Mouse (Mus musculus) urinary bladder, postnatal 14 days (tissue): ENCODE data around the gene Wtap.
"Not testable (repeated sequence)": the region's sequence is repeated elsewhere in the genome, so short reads cannot be mapped to it uniquely, and the experiment has no call there.

ENCODE experiments used
- DNase-seq: peaks from one replicate; pipeline ENCODE4 v3.0.0; 2021; ENCODE audit warnings: low spot score

Wtap gene

DNA sequence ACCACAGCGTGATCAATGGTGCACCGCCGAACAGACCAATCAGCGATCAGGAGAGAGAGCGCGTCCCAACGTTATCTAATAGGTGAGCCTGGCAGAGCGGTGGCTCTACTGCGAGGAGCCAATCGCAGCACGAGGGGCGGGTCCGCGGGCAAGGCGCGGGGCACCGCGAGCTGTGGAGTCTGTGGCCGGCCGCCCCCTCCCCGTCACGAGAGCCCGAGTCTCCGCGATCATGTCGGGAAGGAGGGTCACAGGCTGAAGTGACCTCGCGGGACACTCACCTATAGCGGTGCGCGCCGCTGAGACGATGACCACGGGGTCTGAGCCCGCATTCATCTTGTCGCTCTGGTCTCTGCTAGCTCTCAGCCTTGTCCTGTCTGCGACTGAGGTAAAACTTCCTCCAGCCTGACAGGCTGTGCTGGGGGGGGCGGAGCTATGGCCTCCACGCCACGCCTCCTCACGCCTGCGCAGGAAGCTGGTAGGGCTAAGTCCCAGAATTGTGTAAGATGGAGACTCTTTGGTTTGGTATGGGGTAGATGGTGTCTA, 33.6 kb downstream of the Wtap start, which contains the start of gene Acat2:
Gene Acat2, minus strand, starts transcription at position 417 of the 543 bp plus-strand sequence.
- peak; percentile 93 for DNase-seq

DNA sequence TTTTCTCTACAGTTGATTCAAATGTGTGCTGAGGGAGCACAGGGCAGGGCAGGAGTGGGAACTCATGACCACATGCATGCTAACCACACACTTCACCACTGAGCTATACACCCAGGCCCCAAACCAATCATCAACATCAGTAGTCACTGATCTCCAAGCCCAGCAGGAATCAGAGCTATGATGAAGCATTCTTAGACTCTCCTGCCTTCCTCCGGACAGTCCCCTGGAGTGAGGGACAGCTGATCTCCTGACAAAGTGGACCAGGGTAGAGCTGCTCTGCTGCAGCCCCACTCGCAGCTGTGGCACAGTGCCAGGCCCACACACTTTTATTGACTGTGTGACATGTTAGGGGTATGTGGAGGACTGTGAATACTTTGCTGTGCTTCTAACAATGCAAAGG, 34.6 kb downstream of the Wtap start:
- not testable (repeated sequence) for DNase-seq

DNA sequence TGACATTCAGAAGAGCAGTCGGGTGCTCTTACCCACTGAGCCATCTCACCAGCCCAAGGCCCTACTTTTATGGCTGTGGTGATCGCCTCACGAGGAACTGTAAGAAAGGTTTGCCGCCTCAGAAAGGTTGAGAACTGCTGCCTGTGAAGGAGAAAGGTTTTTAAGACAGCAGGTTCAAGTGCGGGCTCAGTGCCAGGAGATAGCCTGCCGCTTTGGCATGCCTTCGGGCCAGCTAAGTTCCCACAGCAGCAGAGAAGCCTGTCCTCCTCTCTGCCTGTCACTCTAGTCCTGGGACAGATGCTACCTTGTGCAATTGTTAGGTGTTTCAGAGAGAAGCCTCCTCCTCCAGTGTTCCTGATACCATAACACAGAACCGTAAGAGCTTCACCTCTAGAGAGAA, 37.3 kb downstream of the Wtap start:
- no peak for DNase-seq

DNA sequence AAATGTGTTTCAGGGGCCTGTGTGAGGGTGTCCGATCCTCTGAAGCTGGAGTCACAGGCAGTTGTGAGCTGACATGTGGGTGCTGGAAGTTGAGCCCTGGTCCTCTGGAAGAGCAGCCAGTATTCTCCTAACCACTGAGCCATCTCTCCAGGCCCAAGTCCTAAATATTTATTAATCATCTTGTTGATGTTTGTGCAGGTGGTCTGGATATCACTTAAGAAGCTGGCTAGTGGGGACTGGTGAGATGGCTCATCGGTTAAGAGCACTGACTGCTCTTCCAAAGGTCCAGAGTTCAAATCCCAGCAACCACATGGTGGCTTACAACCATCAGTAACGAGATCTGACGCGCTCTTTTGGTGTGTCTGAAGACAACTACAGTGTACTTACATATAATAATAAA, 44.3 kb downstream of the Wtap start:
- no peak for DNase-seq

DNA sequence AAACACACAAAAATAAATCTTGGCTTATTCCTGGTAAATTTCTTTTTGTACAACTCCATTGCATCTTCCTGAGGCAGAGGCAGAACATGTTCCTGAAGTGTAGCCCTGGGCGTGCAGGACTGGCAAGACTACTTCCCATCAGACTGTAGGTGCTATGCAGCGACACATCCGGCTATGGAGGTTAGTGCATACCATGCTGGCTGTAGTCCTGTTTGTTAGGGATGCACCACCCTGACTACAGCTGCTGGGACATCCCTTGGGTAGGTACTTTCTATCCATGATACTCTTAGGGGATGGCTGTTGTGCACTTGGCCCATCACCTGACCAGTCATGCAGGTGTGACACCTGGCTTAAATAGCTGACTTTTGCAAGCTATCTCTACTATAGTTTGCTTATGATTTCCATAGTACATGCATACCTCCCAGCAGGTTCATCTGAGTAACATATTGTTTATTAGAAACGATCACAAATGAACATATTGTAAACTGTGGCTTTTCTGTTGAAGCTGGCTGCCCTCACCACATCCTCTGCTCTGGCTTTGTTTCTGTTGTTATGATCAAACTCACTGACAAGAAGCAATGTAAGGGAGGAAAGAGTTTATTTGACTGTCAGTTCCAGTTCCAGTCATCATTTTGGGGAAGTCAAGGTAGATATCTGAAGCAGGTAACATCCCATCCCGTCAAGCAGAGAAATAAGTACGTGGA, 51.4 kb downstream of the Wtap start:
- DNase-seq, result no peak

DNA sequence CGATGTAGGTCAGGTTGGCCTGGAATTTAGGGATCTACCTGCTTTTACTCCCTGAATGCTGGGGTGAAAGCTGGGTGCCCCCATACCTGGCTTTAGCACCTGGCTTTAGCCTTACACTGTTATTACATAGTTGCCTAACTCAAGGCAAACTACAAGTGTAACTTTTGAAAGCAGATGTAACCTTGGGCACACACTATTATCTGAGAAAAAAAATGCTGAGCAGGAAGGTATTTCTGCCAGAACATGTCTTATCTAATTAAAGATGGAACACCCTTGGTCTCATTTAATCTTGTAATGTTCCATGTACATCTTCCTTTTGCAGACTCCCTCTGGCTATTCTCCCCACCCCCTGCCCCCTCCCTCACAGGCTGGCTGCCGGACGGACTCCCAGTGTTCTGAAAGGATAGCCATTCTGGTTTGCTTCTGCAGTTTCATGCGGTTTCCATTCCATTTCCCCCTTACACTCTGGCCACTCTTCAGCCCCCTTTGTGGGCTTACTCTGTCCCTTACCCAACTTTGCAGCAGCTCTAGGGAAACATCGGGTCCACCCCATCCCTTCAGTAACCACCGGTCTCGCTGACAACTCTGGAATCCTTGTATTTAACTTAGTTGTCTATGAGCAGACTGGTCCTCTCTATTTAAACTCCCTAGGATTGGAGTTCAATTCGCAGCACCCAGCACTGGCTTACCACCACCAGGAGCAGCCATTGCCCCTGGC, 52.3 kb downstream of the Wtap start:
- DNase-seq, result no peak

DNA sequence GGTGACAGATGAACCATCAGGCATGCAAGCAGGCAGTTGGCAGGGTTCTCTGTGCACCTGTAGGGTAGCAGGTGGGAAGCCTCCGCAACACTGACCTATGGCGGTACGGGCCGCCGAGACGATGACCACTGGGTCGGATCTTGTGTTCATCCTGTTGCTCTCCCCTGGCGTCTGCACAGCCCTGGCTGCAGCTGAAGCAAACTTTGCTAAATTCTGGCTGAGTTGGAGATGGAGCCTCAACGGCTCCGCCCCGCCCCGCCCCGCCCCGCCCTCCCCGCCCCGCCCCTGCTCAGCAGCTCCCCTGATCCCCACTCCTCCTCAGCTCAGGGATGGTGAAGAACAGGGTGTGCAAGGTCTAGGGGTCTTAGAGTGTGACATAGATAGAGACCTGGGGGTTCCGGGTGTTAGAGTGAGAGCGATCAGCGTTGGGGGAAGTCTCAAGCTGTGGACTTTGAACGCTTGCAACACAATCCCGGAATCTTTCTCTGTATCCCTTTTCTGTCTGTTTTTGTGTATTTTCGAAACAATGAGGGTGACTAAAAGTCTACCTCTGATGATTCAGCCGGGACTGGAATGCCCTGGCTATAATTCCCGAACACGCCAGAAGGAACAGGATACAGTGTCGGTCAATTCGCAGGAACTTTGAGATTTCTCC, 53.7 kb downstream of the Wtap start, which contains the start of gene Acat3:
Gene Acat3, minus strand, starts transcription at position 450 of the 655 bp plus-strand sequence.
- no peak for DNase-seq

DNA sequence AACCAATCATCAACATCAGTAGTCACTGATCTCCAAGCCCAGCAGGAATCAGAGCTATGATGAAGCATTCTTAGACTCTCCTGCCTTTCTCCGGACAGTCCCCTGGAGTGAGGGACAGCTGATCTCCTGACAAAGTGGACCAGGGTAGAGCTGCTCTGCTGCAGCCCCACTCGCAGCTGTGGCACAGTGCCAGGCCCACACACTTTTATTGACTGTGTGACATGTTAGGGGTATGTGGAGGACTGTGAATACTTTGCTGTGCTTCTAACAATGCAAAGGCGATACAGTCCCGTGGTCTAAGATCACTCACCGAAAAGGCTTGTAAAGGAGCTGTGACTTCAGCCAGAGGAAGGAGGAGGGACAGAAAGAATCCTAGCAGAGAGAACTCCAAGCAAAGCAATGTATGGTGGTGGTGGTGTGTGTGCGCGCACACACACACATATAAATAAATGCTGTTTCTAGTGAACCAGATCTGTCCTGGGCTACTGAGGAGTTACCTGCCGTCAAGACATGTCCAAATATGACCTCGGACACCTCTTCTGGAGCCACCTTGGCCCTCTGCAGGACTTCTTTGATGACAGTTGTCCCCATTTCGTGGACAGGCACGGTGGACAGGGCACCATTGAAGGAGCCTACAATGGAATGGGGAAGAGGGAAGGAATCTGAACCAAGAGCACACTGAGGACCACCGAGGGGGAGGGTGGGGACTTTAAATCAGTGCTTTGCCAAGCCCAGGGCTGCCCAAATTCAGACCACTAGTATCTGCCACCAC, 54.4 kb downstream of the Wtap start:
- DNase-seq, result not testable (repeated sequence)

DNA sequence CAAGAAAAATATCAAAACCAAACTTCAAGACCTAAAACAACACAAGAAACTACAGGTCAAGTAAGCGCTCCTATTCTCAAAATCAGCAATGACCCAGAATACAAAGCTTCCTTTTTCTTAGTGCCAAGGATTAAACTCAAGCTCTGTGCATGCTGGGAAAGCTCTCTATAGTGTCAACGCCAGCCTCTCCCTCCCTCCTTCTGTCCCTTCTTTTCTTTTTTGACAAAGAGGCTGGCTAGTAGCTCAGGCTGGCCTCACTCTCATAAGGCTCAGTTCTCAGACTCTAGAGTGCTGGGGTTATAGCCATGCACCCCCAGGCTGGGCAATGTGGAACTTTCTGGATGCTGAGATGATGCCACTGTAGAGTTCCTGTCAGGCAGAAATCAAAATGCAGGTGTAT, 55.9 kb downstream of the Wtap start:
- DNase-seq, result no peak

DNA sequence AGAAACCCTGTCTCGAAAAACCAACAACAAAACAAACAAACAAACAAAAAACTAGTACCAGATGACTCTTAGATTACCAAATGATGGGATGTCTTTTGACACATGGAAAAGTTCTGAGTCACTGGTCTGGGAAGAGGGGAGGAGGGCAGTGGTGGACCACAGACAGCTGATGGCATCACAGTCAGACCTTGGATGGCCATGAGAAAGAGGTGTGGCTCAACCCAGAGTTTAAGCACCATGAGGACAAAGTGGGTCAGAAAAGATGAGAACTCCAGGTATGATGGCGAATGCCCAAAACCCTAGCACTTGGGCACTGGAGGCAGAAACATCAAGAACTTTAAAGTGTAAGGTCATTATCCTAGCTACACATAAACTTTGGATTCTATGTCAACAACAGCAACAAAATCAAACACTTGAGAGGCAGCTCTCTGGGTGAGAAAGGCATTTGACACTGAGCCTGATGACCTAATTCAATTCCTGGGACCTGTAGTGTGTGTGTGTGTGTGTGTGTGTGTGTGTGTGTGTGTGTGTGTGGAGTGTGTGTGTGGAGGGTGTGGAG, 56.5 kb downstream of the Wtap start:
- no peak for DNase-seq

DNA sequence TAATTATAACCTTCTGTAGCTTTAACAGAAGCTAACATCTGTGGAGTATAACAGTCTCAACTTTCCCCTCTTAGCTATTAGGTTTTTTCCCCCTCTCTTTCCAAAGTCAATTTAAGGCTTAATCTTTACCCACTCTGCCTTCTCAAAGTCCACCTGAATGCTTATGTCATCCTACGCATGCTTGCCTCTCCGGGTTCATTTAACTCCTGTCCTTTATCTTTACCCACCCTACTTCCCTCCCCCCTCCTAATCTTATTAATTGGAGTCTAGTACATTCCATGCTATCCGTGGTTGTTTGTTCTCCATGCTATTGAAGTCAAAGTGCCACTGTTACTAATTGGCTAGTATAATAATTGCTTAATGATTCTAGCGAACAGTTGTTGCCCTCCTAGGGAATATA, 58.2 kb downstream of the Wtap start:
- DNase-seq, result no peak

DNA sequence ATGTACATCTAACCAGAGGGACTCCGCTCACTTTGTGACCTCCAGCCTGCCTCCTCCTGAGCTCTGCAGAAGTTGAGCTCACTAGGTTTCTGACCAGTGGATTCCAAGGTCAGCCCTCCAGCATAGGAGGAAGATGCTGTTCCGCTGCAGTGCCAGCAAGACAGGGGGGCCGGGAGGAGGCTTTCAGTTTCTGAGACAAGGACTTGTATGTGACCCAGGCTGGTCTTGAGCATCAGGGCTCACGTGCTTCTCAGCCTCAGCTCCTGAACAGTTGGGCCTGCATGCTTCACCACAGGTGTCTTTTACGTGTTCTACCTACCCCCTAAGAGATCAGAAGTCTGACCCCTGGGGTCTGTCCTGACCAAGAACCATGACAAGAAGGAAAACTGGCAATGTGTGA, 62.4 kb downstream of the Wtap start:
- DNase-seq, result not testable (repeated sequence)

DNA sequence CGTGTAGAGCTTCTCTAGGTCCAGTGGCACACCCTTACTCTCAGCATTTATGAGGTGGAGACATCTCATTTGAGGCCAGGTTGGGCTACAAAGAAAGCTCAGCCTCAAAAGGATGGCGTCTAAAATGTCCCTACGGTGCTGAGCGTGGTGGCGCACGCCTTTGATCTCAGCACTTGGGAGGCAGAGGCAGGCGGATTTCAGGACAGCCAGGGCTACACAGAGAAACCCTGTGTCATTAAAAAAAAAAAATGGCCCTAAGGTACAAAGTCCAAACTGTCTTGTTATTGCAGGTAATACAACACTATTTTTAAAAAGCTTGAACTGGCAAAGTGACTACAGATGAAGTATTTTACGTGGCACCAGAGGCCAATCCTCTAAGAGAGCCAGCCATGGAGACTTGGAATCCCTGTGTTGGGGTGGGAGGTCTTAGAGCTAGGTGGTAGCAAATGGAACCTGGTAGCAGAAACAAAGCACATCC, 68.2 kb downstream of the Wtap start:
- no peak for DNase-seq

DNA sequence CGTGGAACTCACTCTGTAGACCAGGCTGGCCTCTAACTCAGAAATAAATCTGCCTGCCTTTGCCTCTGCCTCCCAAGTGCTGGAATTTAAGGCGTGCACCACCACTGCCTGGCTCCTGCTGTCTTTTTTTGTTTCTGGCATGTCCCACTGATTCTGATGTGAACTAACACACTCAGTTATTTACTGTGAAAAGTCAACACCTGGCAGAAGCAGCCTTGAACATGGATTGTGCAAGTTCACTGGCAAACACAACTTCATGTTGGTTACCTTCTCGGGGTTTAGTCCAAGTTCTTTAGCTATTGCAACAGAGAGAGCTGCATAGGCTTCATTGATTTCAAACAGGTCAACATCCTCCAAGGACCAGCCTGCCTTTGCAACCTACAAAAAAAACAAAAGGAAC, 69.0 kb downstream of the Wtap start:
- no peak for DNase-seq

DNA sequence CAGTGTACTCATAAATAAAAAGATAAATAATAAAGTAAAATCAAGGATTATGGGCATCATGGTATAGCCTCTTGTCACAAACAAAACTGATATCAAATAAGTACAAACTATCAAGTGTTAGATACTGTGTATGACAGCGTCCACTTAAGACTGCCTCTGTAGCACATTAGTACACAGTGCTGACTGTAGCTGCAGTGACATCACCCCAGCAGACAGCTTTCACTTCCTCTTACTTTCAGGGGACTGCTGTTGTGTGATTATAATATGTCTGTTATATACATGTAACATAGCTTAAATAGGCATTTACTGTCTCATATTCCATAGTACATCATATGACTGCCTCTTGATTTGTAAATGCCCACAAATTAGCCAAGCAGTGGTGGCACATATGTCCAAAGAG, 72.9 kb downstream of the Wtap start:
- DNase-seq, result no peak
